Mouse (Mus musculus): Measurements from ENCODE around the gene Wfdc11. TPM values are rescaled to one million over a fixed set of nuclear protein-coding genes. Genes with fewer than 3 reads are reported as not detected.
A peak's percentile ranks its signal among the peaks of the same experiment; 100 is the strongest.

The Wfdc11 gene
- polyA plus RNA-seq, 1 experiment from 2014 or later = not detected

DNA sequence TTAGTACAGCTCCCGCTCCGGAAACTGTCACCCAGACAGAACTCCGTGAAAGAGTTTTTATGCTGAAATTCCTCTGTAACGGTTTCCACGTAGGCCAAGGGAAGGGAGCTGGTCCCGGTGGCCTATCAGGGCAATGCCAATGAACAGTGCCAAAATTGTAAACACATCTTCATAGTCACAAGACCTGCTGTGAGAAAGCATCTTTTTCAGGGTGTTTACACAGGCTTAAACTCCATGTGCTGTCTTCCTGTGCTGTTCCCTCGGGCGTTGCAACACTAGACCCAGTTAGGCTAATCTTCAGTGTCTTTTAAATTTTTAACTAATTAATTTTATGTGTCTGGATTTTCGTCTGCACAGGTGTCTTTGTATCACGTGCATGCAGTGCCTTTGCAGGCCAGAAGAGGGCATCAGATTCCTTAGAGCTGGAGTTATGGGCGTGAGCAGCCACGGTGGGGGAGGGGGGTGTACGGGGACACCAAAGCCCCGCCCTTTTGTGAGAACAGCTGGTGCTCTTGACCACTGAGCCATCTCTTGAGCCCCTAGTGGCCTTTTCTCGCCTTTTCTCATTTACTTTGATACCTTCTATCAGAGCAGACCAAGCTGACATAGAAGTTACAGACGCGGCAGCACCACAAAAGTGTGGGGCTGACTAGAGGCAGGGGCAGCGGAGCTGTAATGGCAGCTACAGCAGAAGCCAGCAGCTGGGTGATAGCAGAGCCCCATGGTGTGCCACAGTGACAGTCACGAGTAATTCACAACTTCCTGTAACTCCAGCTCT, 5.2 kb upstream of the Wfdc11 start:
- Histone ChIP-seq H3K4me2 (replicated peaks) (peak overlapping the region; percentile 53), H3K9me3 (peaks cover 5% of the 10 kb centered on the region; the same call in 1 of the 2 replicates), H3K27ac (no peak overlapping the region), H3K4me3 (replicated peaks) (peak overlapping the region; percentile 31), H3K4me1 (replicated peaks) (peaks cover 9% of the 10 kb centered on the region), H3K27me3 (no peaks in the 10 kb centered on the region), H3K9ac (replicated peaks) (no peak overlapping the region), H3K36me3 (no peaks in the 10 kb centered on the region)
- WGBS = 23% methylated on average over 19 of the region's 19 CpGs
- peak; percentile 69 for ATAC-seq

DNA sequence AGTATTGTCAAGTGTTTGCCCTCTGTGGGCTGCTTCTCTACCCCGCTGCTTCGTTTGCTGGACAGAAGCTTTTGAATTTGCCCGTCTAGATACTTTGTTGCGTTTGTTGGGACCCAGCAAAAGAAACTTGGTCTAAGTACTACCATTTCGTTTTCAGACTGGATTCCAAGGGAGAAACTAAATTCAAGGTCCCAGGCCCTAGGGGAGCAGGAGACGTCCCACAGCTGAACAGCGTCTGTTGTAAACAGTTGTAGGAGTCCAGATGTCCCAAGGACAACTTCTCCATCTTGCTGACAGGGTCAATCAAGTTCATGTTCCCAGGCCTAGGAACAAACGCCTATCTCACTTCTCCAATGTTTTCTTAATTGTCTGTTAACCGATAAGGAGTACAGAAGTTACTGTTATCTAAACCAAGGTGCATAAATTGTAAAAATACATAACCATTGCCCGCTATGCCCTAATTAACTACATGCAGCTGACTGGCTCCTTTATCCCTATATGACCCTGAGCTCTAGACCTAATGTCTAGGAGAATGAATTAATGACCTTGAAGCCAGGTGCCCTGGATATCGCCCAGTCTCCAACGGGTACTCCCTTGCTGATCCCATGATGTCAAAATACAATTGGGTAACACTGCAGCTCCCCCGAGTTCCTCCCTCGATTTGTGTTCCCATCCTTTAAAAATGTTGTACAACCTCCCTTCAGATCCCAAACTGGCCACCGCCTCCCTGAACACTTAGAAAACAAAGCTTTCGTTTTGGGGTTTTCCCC, 3.2 kb upstream of the Wfdc11 start:
- H3K27ac ChIP-seq = no peak overlapping the region
- no peak overlapping the region for H3K4me2 ChIP-seq (replicated peaks)
- no peaks in the 10 kb centered on the region for H3K36me3 ChIP-seq
- no peak for ATAC-seq
- no peak overlapping the region for H3K9ac ChIP-seq (replicated peaks)
- H3K4me1 ChIP-seq (replicated peaks) = peaks cover 9% of the 10 kb centered on the region
- H3K9me3 ChIP-seq = peaks cover 5% of the 10 kb centered on the region
- no peak overlapping the region for H3K4me3 ChIP-seq (replicated peaks)
- H3K27me3 ChIP-seq = no peaks in the 10 kb centered on the region
- 87% methylated on average over 16 of the region's 16 CpGs for WGBS

DNA sequence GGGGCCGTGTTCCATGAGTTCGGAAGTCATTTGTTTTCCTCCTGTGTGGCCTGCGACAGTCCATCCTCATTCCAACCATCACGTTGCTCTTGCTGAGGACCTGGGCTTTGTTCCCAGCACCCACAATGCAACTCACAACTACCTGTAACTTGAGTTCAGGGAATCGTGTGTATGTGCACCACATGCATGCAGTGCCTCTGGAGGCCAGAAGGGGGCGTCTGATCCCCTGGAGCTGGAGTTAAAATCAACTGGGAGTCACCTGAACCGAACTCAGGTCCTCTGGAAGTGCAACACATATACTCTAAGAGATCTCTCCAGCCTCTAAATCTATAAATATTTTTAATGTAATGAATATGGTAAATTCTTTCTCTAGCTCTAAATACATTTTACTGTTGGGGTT, 2.2 kb upstream of the Wfdc11 start:
- H3K4me1 ChIP-seq (replicated peaks) = peaks cover 9% of the 10 kb centered on the region
- no peak overlapping the region for H3K27ac ChIP-seq
- peaks cover 5% of the 10 kb centered on the region for H3K9me3 ChIP-seq
- H3K27me3 ChIP-seq = no peaks in the 10 kb centered on the region
- no peak overlapping the region for H3K4me3 ChIP-seq (replicated peaks)
- no peak for ATAC-seq
- no peak overlapping the region for H3K4me2 ChIP-seq (replicated peaks)
- WGBS = 74% methylated on average over 7 of the region's 7 CpGs
- no peaks in the 10 kb centered on the region for H3K36me3 ChIP-seq
- H3K9ac ChIP-seq (replicated peaks) = no peak overlapping the region

DNA sequence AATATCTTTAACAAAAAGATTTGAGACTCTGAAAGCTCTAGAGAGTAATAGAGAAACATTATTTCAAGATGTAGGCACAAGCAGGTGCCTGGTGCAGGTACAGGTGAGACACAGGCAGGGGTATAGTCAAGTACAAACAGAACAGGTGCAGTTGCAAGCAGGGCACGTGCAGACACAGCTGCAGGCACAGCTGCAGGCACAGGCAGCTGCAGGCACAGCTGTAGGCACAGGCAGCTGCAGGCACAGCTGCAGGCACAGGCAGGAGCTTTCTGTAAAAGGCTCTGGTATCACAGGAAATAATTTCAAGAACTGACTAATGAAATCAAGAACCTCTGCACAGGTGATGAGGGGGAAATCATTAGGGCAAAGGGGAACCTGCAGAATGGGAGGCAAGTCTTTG, 2.9 kb downstream of the Wfdc11 start:
- Histone ChIP-seq H3K9me3 (peaks cover 2% of the 10 kb centered on the region), H3K27me3 (no peaks in the 10 kb centered on the region), H3K27ac (no peak overlapping the region), H3K4me1 (replicated peaks) (no peaks in the 10 kb centered on the region), H3K4me3 (replicated peaks) (no peak overlapping the region), H3K36me3 (no peaks in the 10 kb centered on the region), H3K4me2 (replicated peaks) (no peak overlapping the region), H3K9ac (replicated peaks) (no peak overlapping the region)
- ATAC-seq = no peak
- WGBS = 27% methylated on average over 1 of the region's 1 CpGs

DNA sequence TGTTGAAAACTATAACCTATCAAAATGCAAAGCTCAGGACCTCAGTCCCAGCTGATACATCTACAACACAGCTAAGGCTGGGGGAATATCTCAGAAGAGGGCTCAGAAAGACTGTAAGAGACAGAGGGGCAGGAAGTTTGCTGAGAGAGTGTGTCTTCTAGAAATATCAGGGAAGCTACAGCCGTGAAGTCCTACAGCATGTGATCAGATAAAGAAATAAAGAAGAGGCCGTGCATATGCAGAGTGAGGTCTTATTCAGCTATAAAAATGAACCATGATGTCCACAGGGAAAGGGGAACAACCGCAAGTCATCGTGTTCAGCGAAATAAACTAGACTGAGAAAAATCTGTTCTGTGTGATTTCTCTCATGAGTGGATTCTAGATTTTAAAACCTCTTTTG, 3.6 kb downstream of the Wfdc11 start:
- Histone ChIP-seq H3K27me3 (no peaks in the 10 kb centered on the region), H3K27ac (no peak overlapping the region), H3K36me3 (no peaks in the 10 kb centered on the region), H3K4me1 (replicated peaks) (no peaks in the 10 kb centered on the region), H3K4me2 (replicated peaks) (no peak overlapping the region), H3K4me3 (replicated peaks) (no peak overlapping the region), H3K9ac (replicated peaks) (no peak overlapping the region), H3K9me3 (no peaks in the 10 kb centered on the region; the same call in 1 of the 2 replicates)
- no peak for ATAC-seq
- 85% methylated on average over 5 of the region's 5 CpGs for WGBS

DNA sequence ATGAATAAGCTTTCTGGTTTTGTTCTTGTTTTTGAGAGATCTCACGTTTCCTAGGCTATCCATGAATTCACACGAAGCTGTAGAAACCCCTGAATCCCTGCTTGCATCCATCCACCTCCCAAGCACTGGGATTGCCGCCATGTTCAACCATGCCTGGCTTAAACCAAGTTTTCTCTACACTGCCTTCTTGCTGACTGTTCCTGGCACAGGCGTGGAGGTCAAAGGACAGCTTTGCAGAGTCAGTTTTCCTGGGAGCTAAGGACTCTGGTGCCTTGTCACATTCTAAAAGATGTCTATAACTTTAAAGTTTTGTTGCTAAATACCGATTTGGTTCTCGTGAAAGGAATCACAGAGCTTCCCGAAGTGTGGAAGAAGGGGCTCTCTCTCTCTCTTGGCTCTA, 9.0 kb downstream of the Wfdc11 start:
- Histone ChIP-seq H3K36me3 (no peaks in the 10 kb centered on the region), H3K27me3 (no peaks in the 10 kb centered on the region), H3K9ac (replicated peaks) (no peak overlapping the region), H3K4me2 (replicated peaks) (no peak overlapping the region), H3K4me1 (replicated peaks) (no peaks in the 10 kb centered on the region), H3K4me3 (replicated peaks) (no peak overlapping the region), H3K9me3 (no peaks in the 10 kb centered on the region), H3K27ac (no peak overlapping the region)
- WGBS = 89% methylated on average over 7 of the region's 7 CpGs
- no peak for ATAC-seq

DNA sequence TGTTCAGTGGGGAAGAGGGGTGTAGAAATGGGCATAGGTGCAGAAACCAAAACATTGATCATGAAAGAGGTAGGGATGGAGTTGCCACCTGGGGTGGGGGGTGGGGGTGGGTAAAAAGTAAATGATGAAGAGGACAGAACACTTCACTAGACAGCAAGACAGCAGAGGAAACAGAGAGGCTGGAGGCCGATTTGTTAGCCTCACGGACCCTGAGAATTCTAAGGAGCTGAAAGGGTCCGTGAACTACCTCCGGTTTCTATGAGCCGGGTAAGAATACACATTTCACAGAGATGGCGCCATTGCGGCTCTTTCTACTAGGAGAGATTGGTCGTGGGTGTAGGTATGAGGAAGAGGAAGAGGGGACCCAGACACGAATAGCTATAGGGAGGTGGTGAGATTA, 17.4 kb downstream of the Wfdc11 start, which contains the start of gene Wfdc9:
Wfdc9 (minus strand) TSS at position 101 of the 400 bp plus-strand sequence.
- Histone ChIP-seq H3K4me2 (replicated peaks) (no peak within 1 kb of the TSS), H3K27ac (no peak within 1 kb of the TSS), H3K9me3 (no peaks in the 10 kb centered on the region), H3K27me3 (no peaks in the 10 kb centered on the region), H3K4me1 (replicated peaks) (no peaks in the 10 kb centered on the region), H3K4me3 (replicated peaks) (no peak within 1 kb of the TSS), H3K36me3 (no peaks in the 10 kb centered on the region), H3K9ac (replicated peaks) (no peak within 1 kb of the TSS)
- whole genome bisulfite sequencing = 86% methylated on average over 9 of the region's 9 CpGs
- ATAC-seq = no peak

DNA sequence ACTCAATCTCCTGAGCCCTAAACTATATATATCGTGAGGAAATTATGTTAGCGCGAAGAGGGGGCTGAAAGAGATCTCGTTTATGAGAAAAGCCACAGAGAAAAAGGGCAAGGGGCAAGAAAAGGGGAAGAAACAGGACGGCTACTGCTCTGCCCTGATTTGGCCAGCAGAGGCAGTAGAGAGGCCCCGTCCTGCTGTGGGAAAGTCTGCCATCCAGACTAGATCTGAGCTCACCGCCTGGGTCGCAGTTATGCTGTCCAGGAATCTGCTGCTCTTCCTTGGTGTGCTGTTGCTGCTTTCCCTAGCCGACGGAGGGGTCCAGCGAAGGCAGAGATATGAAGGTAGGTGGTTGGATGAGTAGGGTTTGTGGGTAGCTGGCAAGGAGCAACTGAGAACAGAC, 18.0 kb downstream of the Wfdc11 start, which contains the start of gene Wfdc10:
Wfdc10 (plus strand) TSS at position 189 of the 400 bp plus-strand sequence.
- H3K4me3 ChIP-seq (replicated peaks) = no peak within 1 kb of the TSS
- no peaks in the 10 kb centered on the region for H3K27me3 ChIP-seq
- no peak within 1 kb of the TSS for H3K4me2 ChIP-seq (replicated peaks)
- no peak within 1 kb of the TSS for H3K9ac ChIP-seq (replicated peaks)
- no peak within 1 kb of the TSS for H3K27ac ChIP-seq
- H3K9me3 ChIP-seq = no peaks in the 10 kb centered on the region
- H3K4me1 ChIP-seq (replicated peaks) = no peaks in the 10 kb centered on the region
- H3K36me3 ChIP-seq = no peaks in the 10 kb centered on the region
- no peak for ATAC-seq
- WGBS = 18% methylated on average over 11 of the region's 11 CpGs

DNA sequence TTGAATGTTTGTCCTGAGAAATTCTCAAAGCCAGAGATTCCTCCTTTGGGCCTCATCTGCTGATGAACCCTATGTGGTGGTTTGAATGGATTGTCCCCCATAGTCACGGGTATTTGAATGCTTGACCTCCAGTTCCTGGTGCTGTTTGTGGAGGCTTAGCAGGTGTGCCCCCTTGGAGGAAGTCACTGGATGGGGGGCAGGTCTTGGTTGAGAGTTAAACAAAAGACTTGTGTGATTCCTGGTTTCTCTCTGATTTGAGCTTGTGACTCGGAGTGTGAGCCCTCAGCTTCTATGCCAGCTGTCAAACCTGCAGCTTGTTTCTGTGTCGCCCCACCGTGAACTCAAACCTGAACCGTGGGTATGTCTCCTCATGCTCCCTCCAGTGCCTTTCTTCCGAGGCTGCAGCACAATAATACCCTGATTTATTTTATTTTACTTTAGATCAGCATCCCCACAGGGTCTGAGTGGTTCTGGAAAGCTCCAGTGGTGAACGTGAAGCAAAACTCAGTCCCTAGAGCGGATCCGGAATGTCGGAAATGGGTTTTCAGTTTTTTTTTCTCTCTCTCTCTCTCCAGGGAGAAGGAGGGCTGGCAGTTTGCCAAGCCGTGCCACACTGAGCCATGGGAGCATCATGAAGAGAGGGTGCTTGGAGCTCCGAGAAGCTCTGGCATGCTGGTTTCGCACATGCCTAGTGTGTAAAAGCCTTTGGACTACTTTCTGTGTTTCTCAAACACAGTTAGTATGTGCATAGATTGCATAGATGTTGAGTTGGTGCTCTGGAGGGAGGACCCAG, 31.8 kb downstream of the Wfdc11 start:
- Histone ChIP-seq H3K9me3 (no peaks in the 10 kb centered on the region), H3K36me3 (no peaks in the 10 kb centered on the region), H3K27me3 (no peaks in the 10 kb centered on the region), H3K27ac (no peak overlapping the region), H3K4me3 (replicated peaks) (no peak overlapping the region), H3K4me1 (replicated peaks) (no peaks in the 10 kb centered on the region), H3K4me2 (replicated peaks) (no peak overlapping the region), H3K9ac (replicated peaks) (no peak overlapping the region)
- ATAC-seq = no peak
- 78% methylated on average over 13 of the region's 13 CpGs for WGBS

DNA sequence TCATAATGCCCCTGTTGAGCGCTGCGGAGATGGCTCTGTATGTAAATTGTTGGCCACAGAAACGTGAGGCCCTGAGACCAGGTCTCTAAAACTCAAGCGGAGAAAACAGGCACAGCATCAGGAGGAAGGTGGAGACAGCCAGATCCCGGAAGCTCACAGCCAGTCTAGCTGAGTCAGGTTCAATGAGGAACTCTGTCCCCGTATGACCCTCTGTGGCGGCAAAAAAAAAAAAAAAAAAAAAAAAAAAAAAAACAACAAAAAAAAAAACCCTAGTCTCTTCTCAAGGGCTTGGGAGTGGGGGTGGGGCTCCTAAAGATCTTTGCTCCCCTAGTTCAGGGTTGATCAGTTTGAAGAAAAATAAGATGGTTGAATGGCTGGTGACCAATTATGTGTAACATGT, 32.8 kb downstream of the Wfdc11 start:
- Histone ChIP-seq H3K9ac (replicated peaks) (no peak overlapping the region), H3K36me3 (no peaks in the 10 kb centered on the region), H3K27me3 (no peaks in the 10 kb centered on the region), H3K4me1 (replicated peaks) (no peaks in the 10 kb centered on the region), H3K4me3 (replicated peaks) (no peak overlapping the region), H3K4me2 (replicated peaks) (no peak overlapping the region), H3K27ac (no peak overlapping the region), H3K9me3 (no peaks in the 10 kb centered on the region)
- 64% methylated on average over 7 of the region's 7 CpGs for WGBS
- ATAC-seq = no peak

DNA sequence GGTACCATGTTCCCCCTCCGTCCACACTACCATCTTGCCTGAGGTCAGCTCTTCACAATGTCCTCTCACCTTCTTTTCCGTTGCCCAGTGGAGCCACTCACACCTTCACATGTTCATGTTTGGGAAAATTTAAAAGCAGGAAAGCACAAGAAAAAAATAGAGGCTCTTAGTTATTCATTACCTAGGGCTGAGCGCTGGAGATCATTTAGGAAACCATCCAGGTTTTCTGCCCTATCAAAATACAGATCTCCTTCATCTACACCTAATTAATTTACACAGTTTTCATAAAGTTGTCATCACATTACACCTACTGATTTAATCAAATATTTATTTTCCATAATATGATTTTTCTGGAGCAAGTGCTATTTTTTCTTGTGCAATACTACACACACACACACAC, 35.2 kb downstream of the Wfdc11 start, which contains the start of gene Wfdc16:
Wfdc16 (minus strand) TSS at position 101 of the 400 bp plus-strand sequence.
- H3K4me1 ChIP-seq (replicated peaks) = no peaks in the 10 kb centered on the region

DNA sequence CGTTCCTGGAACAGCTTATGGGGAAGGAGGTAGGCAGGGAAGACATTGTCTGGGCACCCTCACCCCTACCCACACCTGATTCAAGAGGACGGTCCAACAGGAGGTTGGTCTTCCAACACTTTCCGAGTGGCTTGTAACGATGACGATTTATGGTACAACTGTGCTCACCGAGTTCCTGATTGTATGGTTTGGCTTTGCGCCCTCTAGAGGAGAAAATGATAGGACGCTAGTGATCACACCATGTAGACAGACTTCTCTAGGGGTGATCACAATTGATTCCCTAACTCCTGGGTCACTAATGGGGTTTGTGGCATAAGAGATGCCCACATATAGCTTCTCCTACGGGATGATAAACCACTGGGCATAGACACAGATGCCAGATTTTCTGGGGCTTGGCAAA, 38.6 kb downstream of the Wfdc11 start:
- Histone ChIP-seq H3K9ac (replicated peaks) (no peak overlapping the region), H3K4me2 (replicated peaks) (no peak overlapping the region), H3K27me3 (no peaks in the 10 kb centered on the region), H3K36me3 (no peaks in the 10 kb centered on the region), H3K4me1 (replicated peaks) (no peaks in the 10 kb centered on the region), H3K4me3 (replicated peaks) (no peak overlapping the region), H3K27ac (no peak overlapping the region), H3K9me3 (no peaks in the 10 kb centered on the region)
- 76% methylated on average over 9 of the region's 9 CpGs for WGBS
- ATAC-seq = no peak

More for the DNA sequence above, 35.2 kb downstream of the Wfdc11 start, which contains the start of gene Wfdc16:
- Histone ChIP-seq H3K4me3 (replicated peaks) (no peak within 1 kb of the TSS), H3K4me2 (replicated peaks) (no peak within 1 kb of the TSS), H3K27me3 (no peaks in the 10 kb centered on the region), H3K9me3 (no peaks in the 10 kb centered on the region), H3K9ac (replicated peaks) (no peak within 1 kb of the TSS), H3K27ac (no peak within 1 kb of the TSS), H3K36me3 (no peaks in the 10 kb centered on the region)
- WGBS = 87% methylated on average over 3 of the region's 3 CpGs
- no peak for ATAC-seq

Data from midbrain, embryonic 13.5 days (tissue).